Mouse (Mus musculus) T-helper 1 cell (primary cell): ENCODE results near the gene Trrap.
"Not testable (repeated sequence)": the region's sequence is repeated elsewhere in the genome, so short reads cannot be mapped to it uniquely, and the experiment has no call there.

ENCODE experiments used
- in situ Hi-C: fragments of 300-600 bp; cut with MboI, MseI; formaldehyde crosslinking; loops from one replicate; pipeline ENCODE4 v1.15.1; 2025; ENCODE audit warnings: high pct_unique_total_duplicates

Gene Trrap

DNA sequence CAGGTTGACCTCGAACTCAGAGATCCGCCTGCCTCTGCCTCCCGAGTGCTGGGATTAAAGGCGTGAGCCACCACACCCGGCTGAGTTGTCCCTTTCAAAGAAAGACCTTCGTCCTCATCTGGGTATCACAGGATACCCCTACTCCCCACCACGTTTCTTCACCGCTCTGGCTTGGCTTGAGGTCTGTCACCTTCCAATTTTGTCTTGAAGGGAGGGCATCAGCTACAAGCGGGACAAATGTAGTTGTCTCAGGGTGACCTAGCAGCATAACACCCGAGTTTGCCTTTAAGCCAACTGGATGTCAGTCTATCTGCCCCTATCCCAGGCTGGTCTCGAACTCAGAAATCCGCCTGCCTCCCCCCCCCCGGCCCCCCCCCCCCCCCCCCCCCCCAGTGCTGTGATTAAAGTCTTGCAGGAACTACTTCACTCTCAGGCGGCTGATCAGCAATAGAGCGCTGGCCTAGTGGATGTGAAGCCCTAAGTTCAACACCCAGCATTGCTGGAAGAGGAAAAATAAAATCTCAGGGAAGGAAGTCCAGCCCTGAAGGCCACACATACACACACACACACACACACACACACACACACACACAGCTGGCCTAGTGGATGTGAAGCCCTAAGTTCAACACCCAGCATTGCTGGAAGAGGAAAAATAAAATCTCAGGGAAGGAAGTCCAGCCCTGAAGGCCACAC, at the start of gene Trrap:
Gene Trrap (plus strand): TSS at position 627 of the 693 bp plus-strand sequence.
- in situ Hi-C loops, result not testable (repeated sequence)

DNA sequence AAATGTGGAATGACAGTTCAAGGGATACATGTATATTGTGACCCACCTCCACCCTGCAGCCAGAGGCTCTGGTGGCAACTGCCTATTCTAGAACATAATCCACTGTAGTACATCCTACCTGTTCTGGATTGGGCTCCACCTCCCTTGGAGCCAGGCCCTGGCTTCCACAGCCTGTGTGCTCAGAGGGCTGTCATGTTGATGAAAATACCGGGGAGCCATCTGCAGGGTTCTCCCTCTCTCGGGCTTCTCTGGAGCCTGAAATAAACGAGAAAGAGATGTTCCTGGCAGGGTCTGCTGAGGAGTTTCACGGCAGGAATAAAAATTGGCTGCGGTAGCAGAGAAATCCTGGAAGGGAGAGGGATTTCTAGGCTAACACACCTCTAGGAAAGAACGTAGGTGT, 47.8 kb upstream of the Trrap start:
- in situ Hi-C loops, result no loop called here

DNA sequence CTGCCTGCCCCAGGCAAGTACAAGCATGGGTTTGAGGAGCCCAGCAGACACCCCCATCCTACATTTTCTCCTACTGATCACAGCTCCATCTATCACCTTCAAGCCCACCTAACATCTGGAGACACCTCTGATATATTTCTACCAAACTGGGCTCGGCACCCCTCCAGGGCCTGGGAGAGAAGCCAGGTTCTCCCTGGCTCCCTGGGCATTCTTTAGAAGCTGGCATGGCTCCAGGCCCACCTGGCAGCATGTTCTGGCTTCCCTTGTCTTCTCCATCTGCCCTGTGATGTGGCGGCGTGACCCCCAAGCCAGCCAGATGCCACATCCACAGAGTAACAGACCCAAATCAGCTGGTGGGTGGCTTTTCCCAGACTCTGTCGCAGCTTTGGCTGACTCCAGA, 47.3 kb upstream of the Trrap start:
- in situ Hi-C loops, result no loop called here

DNA sequence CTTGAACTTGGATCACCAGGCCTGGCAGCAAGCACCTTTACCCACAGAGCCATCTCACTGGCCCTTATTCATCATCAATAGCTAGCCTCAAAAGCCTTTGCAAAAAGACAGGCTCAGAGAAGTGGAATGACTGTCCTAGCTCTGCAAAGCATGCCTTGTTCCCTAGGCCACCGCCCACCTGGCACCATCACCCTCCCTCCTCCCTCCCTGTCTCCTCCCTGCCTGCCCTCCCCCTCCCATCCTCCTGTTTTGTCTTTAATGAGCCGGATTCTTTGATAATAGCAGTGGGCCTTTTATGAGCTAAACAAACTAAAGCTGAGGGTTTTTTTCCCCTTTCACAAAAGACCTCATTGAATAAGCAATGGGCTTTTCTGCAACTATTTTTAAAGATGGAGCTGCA, 42.6 kb upstream of the Trrap start:
- in situ Hi-C loops, result no loop called here

GRCm38 (mm10) chr5:144725554-144725953, 42.0 kb upstream of the Trrap start:
- in situ Hi-C loops, result no loop called here

DNA sequence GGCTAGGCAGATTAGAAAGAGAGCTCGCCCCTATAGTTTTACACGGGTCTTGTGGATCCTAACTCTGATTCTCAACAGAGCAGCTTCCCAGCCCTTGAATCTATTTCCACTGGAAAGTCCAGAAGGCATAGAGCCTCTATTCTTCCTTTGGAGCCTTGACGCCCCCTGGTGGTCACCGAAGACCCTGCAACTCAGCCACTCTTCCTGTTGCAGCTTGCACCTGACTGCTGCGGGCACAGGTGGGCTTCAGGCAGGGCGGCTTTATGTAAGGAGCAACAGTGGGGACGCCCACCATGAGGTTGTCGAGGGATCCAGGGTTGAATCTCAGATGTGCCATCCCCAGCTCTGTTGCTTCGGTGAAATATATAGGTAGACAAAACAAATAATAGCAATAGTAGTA, 40.4 kb upstream of the Trrap start:
- in situ Hi-C loops, result no loop called here

GRCm38 (mm10) chr5:144728237-144728636, 39.3 kb upstream of the Trrap start:
- in situ Hi-C loops, result no loop called here

DNA sequence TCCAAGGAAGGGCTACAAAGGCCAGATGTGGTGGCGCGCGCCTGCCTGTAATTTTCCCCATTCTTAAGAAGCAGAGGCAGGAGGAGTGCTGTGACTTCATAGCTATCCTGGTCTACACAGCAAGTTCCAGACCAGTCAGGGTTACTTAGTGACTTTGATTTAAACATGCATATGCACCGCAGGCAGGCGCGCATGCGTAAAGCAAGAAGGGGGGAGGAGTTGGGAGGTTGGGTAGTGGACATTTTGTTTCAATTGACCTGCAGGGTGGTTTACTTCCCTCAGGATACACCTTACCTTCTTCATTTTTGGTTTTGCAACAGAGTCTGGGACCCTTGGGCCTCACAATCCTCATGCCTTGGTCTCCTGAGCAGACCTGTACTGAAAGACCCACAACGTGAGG, 38.3 kb upstream of the Trrap start:
- in situ Hi-C loops, result no loop called here

DNA sequence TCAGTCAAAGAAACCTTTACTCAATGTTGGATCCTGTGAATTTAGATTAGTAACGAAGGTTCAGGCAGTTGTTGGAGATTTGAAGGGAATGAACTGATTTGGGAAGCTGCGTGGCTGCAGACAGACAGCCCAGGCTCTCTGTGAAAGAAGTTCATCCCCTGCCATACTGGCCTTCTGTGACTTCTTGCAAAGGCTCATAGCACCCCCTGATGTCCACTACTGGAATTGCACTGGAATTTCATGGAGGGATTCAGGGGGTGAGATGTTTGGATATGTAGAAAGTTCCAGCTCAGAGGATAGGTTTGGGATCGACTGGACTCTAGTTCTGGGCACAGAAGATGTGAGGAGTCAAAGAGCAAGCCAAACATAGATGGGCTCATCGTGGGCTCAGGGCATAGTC, 33.6 kb upstream of the Trrap start:
- in situ Hi-C loops, result no loop called here

GRCm38 (mm10) chr5:144734949-144735348, 32.6 kb upstream of the Trrap start:
- in situ Hi-C loops, result loop anchor here (5.0 kb wide), 1 partner anchor 348 kb away; no protein-coding TSS in a partner anchor

- in situ Hi-C loops, result loop anchor here (5.0 kb wide), 1 partner anchor 350 kb away; no protein-coding TSS in a partner anchor
Measured at GRCm38 (mm10) chr5:144737101-144737500, 30.4 kb upstream of the Trrap start.

DNA sequence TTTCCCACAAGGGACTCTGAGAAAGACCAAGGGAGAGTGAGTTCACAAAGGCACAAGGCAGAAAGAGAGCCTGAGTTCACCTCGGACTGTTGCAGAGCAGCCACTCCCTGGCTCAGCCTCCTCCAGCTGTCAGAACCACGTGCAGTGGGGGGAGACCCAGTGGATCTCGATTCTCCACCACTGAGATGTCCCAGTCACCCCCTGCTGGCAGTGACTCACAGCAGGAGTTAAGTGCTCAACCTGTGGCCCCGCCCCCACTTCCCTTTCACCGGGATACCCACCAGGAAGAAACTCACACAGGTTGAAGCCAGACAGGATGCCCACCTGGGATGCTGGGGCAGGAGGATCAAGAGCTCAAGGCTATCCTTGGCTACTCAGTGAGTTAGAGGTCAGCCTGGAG, 15.1 kb upstream of the Trrap start:
- in situ Hi-C loops, result no loop called here

GRCm38 (mm10) chr5:144753041-144753440, 14.5 kb upstream of the Trrap start:
- in situ Hi-C loops, result no loop called here

- in situ Hi-C loops, result no loop called here
Measured at GRCm38 (mm10) chr5:144755191-144755590, 12.3 kb upstream of the Trrap start.

DNA sequence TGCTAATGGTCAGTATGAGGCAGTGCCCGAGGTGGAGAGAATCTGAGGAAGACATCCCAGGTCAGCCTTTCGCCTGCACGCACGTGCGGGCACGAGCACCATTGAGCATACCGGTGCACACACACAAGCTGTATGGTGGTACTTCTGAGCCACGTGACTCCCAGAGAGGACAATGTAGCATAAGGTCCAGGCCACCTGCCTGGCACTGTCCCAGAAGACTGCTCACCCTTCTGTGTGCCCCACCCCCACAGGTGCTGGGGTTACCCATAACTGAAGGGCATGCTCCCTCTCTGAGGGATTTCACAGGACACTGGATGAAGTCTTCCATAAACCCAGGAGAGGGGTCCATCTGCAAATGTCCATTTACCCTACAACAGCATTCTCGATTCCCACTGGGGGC, 10.1 kb upstream of the Trrap start:
- in situ Hi-C loops, result no loop called here

DNA sequence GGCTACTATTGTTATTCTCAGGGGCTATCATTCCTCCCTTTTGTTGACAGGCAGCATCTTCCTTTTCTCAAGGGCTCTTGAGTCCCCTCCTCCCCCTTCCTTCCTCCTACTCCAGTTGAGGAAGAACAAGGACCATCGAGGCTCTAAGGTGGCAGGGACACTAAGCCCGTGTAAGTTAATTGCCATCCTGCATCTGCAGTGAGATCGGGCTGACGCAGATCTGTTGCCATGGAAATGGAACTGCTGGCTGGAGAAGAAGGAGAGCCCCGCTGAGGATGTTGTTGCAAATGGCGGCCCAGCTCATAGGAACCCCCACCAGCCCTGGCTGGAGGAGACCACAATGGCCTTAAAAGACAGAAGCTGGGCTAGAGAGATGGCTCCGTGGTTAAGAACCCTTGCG, 9.1 kb upstream of the Trrap start:
- in situ Hi-C loops, result no loop called here

- in situ Hi-C loops, result no loop called here
Measured at GRCm38 (mm10) chr5:144761161-144761868, 6.2 kb upstream of the Trrap start, which contains the start of gene Tmem130. Gene Tmem130 (minus strand): TSS chr5:144761818.

DNA sequence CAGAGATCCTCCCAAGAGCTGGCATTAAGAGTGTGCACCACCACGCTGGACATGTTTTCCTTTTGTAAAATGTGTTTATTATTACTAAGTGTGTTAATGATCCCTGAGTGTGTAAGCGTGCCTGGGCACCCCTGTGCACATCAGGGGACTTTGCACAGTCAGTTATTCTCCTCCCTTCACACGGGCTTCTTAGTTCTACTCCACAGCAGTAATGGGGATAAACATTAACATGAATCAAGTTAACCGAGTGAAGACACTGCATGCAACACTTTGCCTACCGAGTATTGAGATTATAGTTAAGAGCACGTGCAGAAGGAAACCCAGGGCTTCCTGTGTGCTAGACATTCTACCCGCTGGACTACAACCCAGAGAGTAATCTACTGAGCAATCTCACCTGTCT, 1.5 kb upstream of the Trrap start:
- in situ Hi-C loops, result no loop called here

- in situ Hi-C loops, result no loop called here
Measured at GRCm38 (mm10) chr5:144766646-144767045, 886 bp upstream of the Trrap start.

DNA sequence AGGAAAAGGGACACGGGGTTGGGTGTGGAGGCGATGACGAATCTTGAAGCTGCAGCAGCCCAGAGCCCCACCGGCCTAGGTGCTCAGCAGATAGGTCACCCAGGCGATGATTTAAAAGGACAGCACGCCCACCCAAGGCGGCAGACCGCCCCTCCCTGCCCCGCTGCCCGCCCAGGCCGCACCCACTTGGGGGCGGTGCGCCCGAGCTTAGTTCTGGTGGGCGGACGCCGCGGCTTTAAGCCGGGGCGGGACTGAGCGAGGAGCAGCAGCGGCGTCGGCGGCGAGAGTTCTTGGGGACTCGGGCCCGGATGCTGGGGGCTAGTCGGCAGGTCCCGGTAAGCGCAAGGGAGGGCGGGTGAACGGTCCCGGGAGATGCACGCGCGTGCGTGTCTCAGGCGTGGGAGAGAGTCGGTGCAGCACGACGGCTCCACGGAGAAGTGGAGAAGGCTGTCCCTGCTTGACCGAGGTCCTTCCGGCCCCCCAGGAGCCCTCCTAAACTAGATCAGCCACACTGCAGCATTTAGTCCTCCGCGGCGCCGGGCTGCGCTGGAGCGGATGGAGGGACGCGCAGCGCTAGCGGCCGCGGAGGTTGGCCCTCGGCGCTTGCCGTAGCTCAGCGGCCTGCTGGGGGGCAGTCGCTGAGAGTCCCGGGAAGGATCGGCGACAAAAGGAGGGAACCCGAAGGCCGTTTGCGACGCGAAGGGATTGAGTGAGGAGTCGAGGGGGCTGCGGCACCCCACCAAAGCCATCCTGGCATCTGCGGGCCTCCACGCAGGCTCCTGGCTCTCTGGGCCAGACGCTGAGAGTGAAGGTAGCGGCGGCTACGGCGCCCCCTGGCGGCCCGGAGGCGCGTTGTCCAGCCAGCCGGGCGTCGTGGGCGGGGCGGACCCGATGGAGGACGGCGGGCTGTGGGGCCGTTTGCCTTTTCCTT, 644 bp downstream of the Trrap start:
- in situ Hi-C loops, result no loop called here

DNA sequence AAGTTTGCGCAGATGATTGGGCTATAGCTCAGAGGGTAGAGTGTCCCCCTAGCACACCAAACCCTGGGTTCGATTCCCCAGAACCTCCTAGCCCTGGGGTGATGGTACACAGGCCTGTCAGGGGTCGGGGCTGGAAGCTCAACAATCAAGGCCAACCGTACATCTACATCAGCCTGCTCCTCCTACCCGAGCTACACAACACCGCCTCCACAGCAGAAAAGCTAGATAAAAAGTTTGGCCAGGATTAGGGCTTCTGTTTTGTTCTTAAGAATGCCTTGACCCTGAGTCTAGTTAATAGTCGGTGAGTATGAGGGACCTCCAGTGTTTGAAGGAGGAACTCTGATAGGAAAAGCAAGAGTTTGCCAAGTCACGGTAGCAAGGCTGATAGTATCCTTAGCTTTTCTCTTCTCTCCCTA, 1.5 kb downstream of the Trrap start:
- in situ Hi-C loops, result no loop called here

GRCm38 (mm10) chr5:144773231-144773630, 5.7 kb downstream of the Trrap start:
- in situ Hi-C loops, result no loop called here
